In genomic region chr8:121376116-121376950, GRCm38 (mm10) we compare ENCODE assay signal across 9 mouse cellular contexts.
A peak's percentile ranks its signal among the peaks of the same experiment; 100 is the strongest.
DNase-seq lines count a peak whose midpoint lies in the region; ATAC-seq and TF ChIP-seq lines count a peak whose summit lies in the region.
"Had no signal": no experiment of that assay in that cellular context is flagged by ENCODE, and none has a peak within 500 bp of the region (broad histone marks: within the 10 kb centered on the region; RNA-seq: fewer than 3 reads in every experiment).

No protein-coding gene starts in this region.

- peak overlapping the region; percentile 88 for H3K27ac ChIP-seq in heart, embryonic 10.5 days
- peak overlapping the region; percentile 83 for H3K27ac ChIP-seq in kidney, postnatal 0 days
- no peak overlapping the region for H3K27ac ChIP-seq in forebrain, embryonic 14.5 days (ENCODE audit: low read depth, low read length)
- H3K27ac ChIP-seq: liver, embryonic 14.5 days had no signal

- H3K4me2 ChIP-seq in kidney, postnatal 0 days (ENCODE audit: low read length), result no peak overlapping the region
- no peak overlapping the region for H3K4me2 ChIP-seq in forebrain, embryonic 14.5 days (ENCODE audit: low read length)

- no peak overlapping the region for H3K4me3 ChIP-seq in heart, embryonic 10.5 days
- no peak overlapping the region for H3K4me3 ChIP-seq in kidney, postnatal 0 days (replicated peaks; ENCODE audit: low read depth, low read length)
- no peak overlapping the region for H3K4me3 ChIP-seq in forebrain, embryonic 14.5 days (ENCODE audit: low read depth, low read length)

- no peak overlapping the region for H3K9ac ChIP-seq in kidney, postnatal 0 days (ENCODE audit: low read depth, low read length)
- H3K9ac ChIP-seq in forebrain, embryonic 14.5 days (ENCODE audit: low read length), result no peak overlapping the region
- H3K9ac ChIP-seq: liver, embryonic 14.5 days had no signal

- peak; percentile 72 for ATAC-seq in kidney, postnatal 0 days (replicated peaks; ENCODE audit: low FRiP score, low read depth)
- ATAC-seq in forebrain, embryonic 14.5 days, result no peak

- no peaks in the 10 kb centered on the region for H3K36me3 ChIP-seq in heart, embryonic 10.5 days
- H3K36me3 ChIP-seq in kidney, postnatal 0 days (ENCODE audit: insufficient read depth, low read length), result no peaks in the 10 kb centered on the region
- no peaks in the 10 kb centered on the region for H3K36me3 ChIP-seq in forebrain, embryonic 14.5 days (ENCODE audit: control insufficient read depth, insufficient read depth, low read length)

- 33% methylated on average over 10 of the region's 10 CpGs for WGBS in heart, embryonic 10.5 days
- 26% methylated on average over 10 of the region's 10 CpGs for WGBS in kidney, postnatal 0 days
- WGBS in forebrain, embryonic 14.5 days, result 85% methylated on average over 10 of the region's 10 CpGs

- H3K27me3 ChIP-seq in heart, embryonic 10.5 days (ENCODE audit: insufficient read depth, poor library complexity, severe bottlenecking), result no peaks in the 10 kb centered on the region
- H3K27me3 ChIP-seq in kidney, postnatal 0 days (ENCODE audit: insufficient read depth, low read length), result no peaks in the 10 kb centered on the region
- H3K27me3 ChIP-seq in forebrain, embryonic 14.5 days (replicated peaks; ENCODE audit: control insufficient read depth, insufficient read depth, low read length), result no peaks in the 10 kb centered on the region

- DNase-seq in layer of hippocampus, adult 18-20 months (ENCODE audit: low spot score in 2 of 2), result peak; percentile 35 to 37
- no peak for DNase-seq in layer of hippocampus, postnatal 14 days (ENCODE audit: low spot score in 2 of 2)
- peak; percentile 43 to 69 for DNase-seq in adrenal gland, postnatal 4 days (ENCODE audit: low spot score in 2 of 2)
- peak; percentile 92 for DNase-seq in heart, embryonic 10.5 days (ENCODE audit: low spot score)
- peak; percentile 92 for DNase-seq in kidney, postnatal 0 days (ENCODE audit: low spot score)
- DNase-seq in lung, postnatal 36 days, result peak; percentile 77
- no peak for DNase-seq in retina, embryonic 14.5 days (ENCODE audit: low spot score)
- DNase-seq in forebrain, embryonic 14.5 days (ENCODE audit: low spot score), result no peak

- no peak for TF ChIP-seq CTCF in kidney, postnatal 0 days (IDR thresholded peaks at IDR 0.05; ENCODE audit: low read depth)

- no peaks in the 10 kb centered on the region for H3K9me3 ChIP-seq in heart, embryonic 10.5 days
- H3K9me3 ChIP-seq in kidney, postnatal 0 days (replicated peaks; ENCODE audit: low read length), result no peaks in the 10 kb centered on the region
- no peaks in the 10 kb centered on the region for H3K9me3 ChIP-seq in forebrain, embryonic 14.5 days (replicated peaks; ENCODE audit: control insufficient read depth, low read length)

- H3K4me1 ChIP-seq in heart, embryonic 10.5 days, result peaks cover 86% of the 10 kb centered on the region
- peaks cover 36% of the 10 kb centered on the region for H3K4me1 ChIP-seq in kidney, postnatal 0 days (replicated peaks; ENCODE audit: insufficient read depth, low read length)
- H3K4me1 ChIP-seq in forebrain, embryonic 14.5 days (ENCODE audit: control insufficient read depth, insufficient read depth, low read length), result peaks cover 8% of the 10 kb centered on the region; the same call in 1 of the 2 replicates

Comparison
In these comparisons a context has a peak if more than half of its experiments do, and no peak if none do; other contexts are left out.
1. DNase-seq: peak in layer of hippocampus, adult 18-20 months (2 of 2), adrenal gland, postnatal 4 days (2 of 2), heart, embryonic 10.5 days (single experiment), kidney, postnatal 0 days (single experiment) and lung, postnatal 36 days (single experiment); none in layer of hippocampus, postnatal 14 days (0 of 2), retina, embryonic 14.5 days (single experiment) and forebrain, embryonic 14.5 days (single experiment).